Mouse (Mus musculus) gastrocnemius, postnatal 4 days (tissue): ENCODE results near the gene Ythdc1. TPM values are rescaled to one million over a fixed set of nuclear protein-coding genes. Genes with fewer than 3 reads are reported as not detected.
"Not testable (repeated sequence)": the region's sequence is repeated elsewhere in the genome, so short reads cannot be mapped to it uniquely, and the experiment has no call there.

Source experiments
- DNase-seq, 2 experiments: peaks; one replicate each; pipeline ENCODE4 v3.0.0; 2021 to 2022; ENCODE audit warnings: low spot score in 2 of 2, mixed read lengths in 2 of 2
- long read RNA-seq, 2 experiments: library from polyadenylated mRNA; stranded (forward); transcript quantifications; one replicate each; pipeline ENCODE4 v2.0.0; 2021
- total RNA-seq, 2 experiments: library from RNA; stranded (reverse); gene quantifications; 2 replicates each; pipeline ENCODE4 v1.2.3; 2021

The Ythdc1 gene
- total RNA-seq, result 10 to 100 TPM; 41.0 to 47.5 TPM
- long read RNA-seq, experiment 1, transcript Ythdc1-203 (17 exons, 3,269 nt), result major isoform, 8 of 30 reads
- long read RNA-seq, experiment 1, partial matches to known transcripts, result 4 of 30 reads
- long read RNA-seq, experiment 1, other reads (novel, unspliced or antisense), result 12 of 30 reads
- long read RNA-seq, experiment 2, transcript Ythdc1-203 (17 exons, 3,269 nt), result major isoform, 5 of 30 reads
- long read RNA-seq, experiment 2, partial matches to known transcripts, result 3 of 30 reads
- long read RNA-seq, experiment 2, other reads (novel, unspliced or antisense), result 16 of 30 reads

GRCm38 (mm10) chr5:86803962-86804940, at the start of gene Ythdc1:
Gene Ythdc1, plus strand, starts transcription at chr5:86804221.
- DNase-seq, result peak; percentile 86 to 93

- DNase-seq, result peak in 1 of 2 experiments; percentile 20
Observed at GRCm38 (mm10) chr5:86769015-86769658, 34.9 kb upstream of the Ythdc1 start.

GRCm38 (mm10) chr5:86771010-86771409, 33.0 kb upstream of the Ythdc1 start:
- DNase-seq, result no peak

- DNase-seq, result no peak
Observed at GRCm38 (mm10) chr5:86776941-86777340, 27.1 kb upstream of the Ythdc1 start.

- no peak for DNase-seq
Observed at GRCm38 (mm10) chr5:86778471-86778870, 25.6 kb upstream of the Ythdc1 start.

GRCm38 (mm10) chr5:86783059-86783458, 21.0 kb upstream of the Ythdc1 start:
- no peak for DNase-seq

GRCm38 (mm10) chr5:86784205-86784604, 19.8 kb upstream of the Ythdc1 start:
- DNase-seq, result no peak

GRCm38 (mm10) chr5:86786798-86787197, 17.2 kb upstream of the Ythdc1 start:
- DNase-seq, result no peak

- no peak for DNase-seq
Observed at GRCm38 (mm10) chr5:86789954-86790353, 14.1 kb upstream of the Ythdc1 start.

GRCm38 (mm10) chr5:86792249-86792648, 11.8 kb upstream of the Ythdc1 start:
- DNase-seq, result no peak

- DNase-seq, result no peak
Observed at GRCm38 (mm10) chr5:86792807-86793206, 11.2 kb upstream of the Ythdc1 start.

GRCm38 (mm10) chr5:86816795-86817194, 12.8 kb downstream of the Ythdc1 start:
- no peak for DNase-seq

GRCm38 (mm10) chr5:86836378-86836777, 32.4 kb downstream of the Ythdc1 start:
- not testable (repeated sequence) for DNase-seq

GRCm38 (mm10) chr5:86838110-86838509, 34.1 kb downstream of the Ythdc1 start:
- DNase-seq, result no peak

GRCm38 (mm10) chr5:86839472-86839871, 35.5 kb downstream of the Ythdc1 start:
- no peak for DNase-seq

GRCm38 (mm10) chr5:86840207-86840606, 36.2 kb downstream of the Ythdc1 start:
- no peak for DNase-seq

- not testable (repeated sequence) for DNase-seq
Observed at GRCm38 (mm10) chr5:86841261-86841660, 37.2 kb downstream of the Ythdc1 start.

- no peak for DNase-seq
Observed at GRCm38 (mm10) chr5:86850104-86850503, 46.1 kb downstream of the Ythdc1 start.

GRCm38 (mm10) chr5:86851658-86852057, 47.6 kb downstream of the Ythdc1 start:
- no peak for DNase-seq

GRCm38 (mm10) chr5:86856505-86856904, 52.5 kb downstream of the Ythdc1 start:
- not testable (repeated sequence) for DNase-seq

GRCm38 (mm10) chr5:86857682-86858081, 53.7 kb downstream of the Ythdc1 start:
- DNase-seq, result no peak
